Comparison of ENCODE assay signal across 10 mouse cellular contexts in the genomic region with DNA sequence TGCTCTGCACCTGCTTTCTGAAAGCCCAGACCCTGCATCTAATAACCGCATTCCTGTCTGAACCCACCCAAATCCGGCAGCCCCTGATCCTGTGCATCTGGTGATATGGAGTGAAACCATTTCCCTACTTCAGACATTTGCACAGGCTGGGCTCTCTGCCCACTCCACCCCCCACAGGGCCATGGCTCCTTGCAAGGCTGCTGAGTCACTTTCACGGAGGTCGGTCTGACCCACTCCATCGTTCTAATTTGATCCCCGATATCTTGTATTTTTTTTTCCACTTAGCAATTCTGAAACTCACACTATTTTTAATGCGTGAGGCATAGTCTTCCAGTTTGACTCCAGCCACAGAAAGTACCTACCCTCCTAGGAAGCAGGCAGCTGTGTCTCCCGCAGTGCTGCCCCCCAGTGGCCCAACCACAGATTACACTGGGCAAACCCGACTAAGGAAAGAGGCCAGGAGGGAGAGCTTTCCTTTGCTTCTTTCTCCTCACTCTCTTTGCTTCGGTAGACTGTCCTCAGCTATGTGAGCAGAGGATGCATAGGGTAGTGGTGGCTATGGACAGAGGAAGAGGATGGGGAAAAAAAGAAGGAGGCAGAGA. TPM values are rescaled to one million over a fixed set of nuclear protein-coding genes. Genes with fewer than 3 reads are reported as not detected.
DNase-seq lines count a peak whose midpoint lies in the region; ATAC-seq and TF ChIP-seq lines count a peak whose summit lies in the region.
"Had no signal": no experiment of that assay in that cellular context is flagged by ENCODE, and none has a peak within 500 bp of the region (broad histone marks: within the 10 kb centered on the region; RNA-seq: fewer than 3 reads in every experiment).

No protein-coding gene starts in this region.

- H3K4me2 ChIP-seq in midbrain, embryonic 15.5 days, result no peak overlapping the region
- H3K4me2 ChIP-seq in liver, postnatal 0 days (ENCODE audit: low read depth, low read length), result no peak overlapping the region

- H3K36me3 ChIP-seq in midbrain, embryonic 10.5 days, result no peaks in the 10 kb centered on the region
- no peaks in the 10 kb centered on the region for H3K36me3 ChIP-seq in midbrain, embryonic 15.5 days (replicated peaks)
- H3K36me3 ChIP-seq in liver, postnatal 0 days (replicated peaks; ENCODE audit: insufficient read depth, low read length), result no peaks in the 10 kb centered on the region

- no peaks in the 10 kb centered on the region for H3K9me3 ChIP-seq in midbrain, embryonic 10.5 days (replicated peaks)
- no peaks in the 10 kb centered on the region for H3K9me3 ChIP-seq in midbrain, embryonic 15.5 days
- no peaks in the 10 kb centered on the region for H3K9me3 ChIP-seq in liver, postnatal 0 days (ENCODE audit: low read length)

- no peak overlapping the region for H3K27ac ChIP-seq in midbrain, embryonic 10.5 days (replicated peaks)
- H3K27ac ChIP-seq in midbrain, embryonic 15.5 days, result no peak overlapping the region
- H3K27ac ChIP-seq in liver, postnatal 0 days (ENCODE audit: low read depth), result no peak overlapping the region

- no peak for ATAC-seq in midbrain, embryonic 15.5 days (replicated peaks)
- ATAC-seq in hematopoietic stem cell, adult 5-6 weeks (replicated peaks in 1 of 2; ENCODE audit: insufficient read depth in 1 of 2, low FRiP score in 2 of 2, low TSS enrichment in 1 of 2, low read depth in 1 of 2, poor library complexity in 2 of 2, severe bottlenecking in 2 of 2), result peak; percentile 34 to 59; a peak in 3 of 4 replicates
- no peak for ATAC-seq in liver, postnatal 0 days

- H3K27me3 ChIP-seq in midbrain, embryonic 10.5 days (ENCODE audit: low read depth, poor library complexity, severe bottlenecking), result no peaks in the 10 kb centered on the region; the same call in 1 of the 2 replicates
- no peaks in the 10 kb centered on the region for H3K27me3 ChIP-seq in midbrain, embryonic 15.5 days (replicated peaks)
- H3K27me3 ChIP-seq in liver, postnatal 0 days (ENCODE audit: insufficient read depth, low read length), result no peaks in the 10 kb centered on the region

- no peak overlapping the region for H3K4me3 ChIP-seq in midbrain, embryonic 10.5 days
- H3K4me3 ChIP-seq in midbrain, embryonic 15.5 days, result no peak overlapping the region
- no peak overlapping the region for H3K4me3 ChIP-seq in liver, postnatal 0 days (ENCODE audit: low read depth, low read length)

- DNase-seq in midbrain, embryonic 10.5 days (ENCODE audit: low spot score), result peak; percentile 73
- peak; percentile 82 to 95 for DNase-seq in adrenal gland, adult (ENCODE audit: inconsistent age in 2 of 2, low spot score in 1 of 2)
- peak; percentile 65 for DNase-seq in embryo, embryonic 10 days (ENCODE audit: low spot score)
- DNase-seq in liver, postnatal 0 days, result peak; percentile 82
- peak; percentile 49 for DNase-seq in retina, postnatal 1 day
- DNase-seq in yolk sac, embryonic 10.5 days (ENCODE audit: low spot score), result peak; percentile 55

- H3K4me1 ChIP-seq in midbrain, embryonic 10.5 days, result peaks cover 12% of the 10 kb centered on the region
- no peaks in the 10 kb centered on the region for H3K4me1 ChIP-seq in midbrain, embryonic 15.5 days
- peaks cover 18% of the 10 kb centered on the region for H3K4me1 ChIP-seq in liver, postnatal 0 days (ENCODE audit: insufficient read depth)

- peak; percentile 84 for TF ChIP-seq CTCF in liver, postnatal 0 days (IDR thresholded peaks at IDR 0.05; ENCODE audit: low read depth)

- WGBS in midbrain, embryonic 10.5 days, result 57% methylated on average over 10 of the region's 10 CpGs
- 35% methylated on average over 10 of the region's 10 CpGs for WGBS in midbrain, embryonic 15.5 days
- WGBS in liver, postnatal 0 days (ENCODE audit: insufficient replicate concordance), result 46% methylated on average over 10 of the region's 10 CpGs

- no peak for TF ChIP-seq EP300 in liver, postnatal 0 days (IDR thresholded peaks at IDR 0.05; ENCODE audit: low read depth)

- no peak overlapping the region for H3K9ac ChIP-seq in midbrain, embryonic 15.5 days
- no peak overlapping the region for H3K9ac ChIP-seq in liver, postnatal 0 days (replicated peaks)

RNA-seq across cellular contexts. Expression of a gene that starts 7.6 kb away (rescaled TPM):
- polyA plus RNA-seq in midbrain, embryonic 10.5 days (2016; fragmentation: Nextera tagmentation; extraction: Ambion mirVana), result 0.06 and 0.07 TPM in 2 replicates
- polyA plus RNA-seq in midbrain, embryonic 15.5 days (2015; fragmentation: Nextera tagmentation; extraction: Ambion mirVana), result not detected in 2 replicates
- not detected in 2 replicates for total RNA-seq in hematopoietic stem cell, adult 5-6 weeks (2017)
- 8.1 and 13.0 TPM in 2 replicates for polyA plus RNA-seq in liver, postnatal 0 days (2015; fragmentation: Nextera tagmentation; extraction: Ambion mirVana)
- polyA plus RNA-seq: neural tube, embryonic 14.5 days had no signal

RNA-seq across cellular contexts. Expression of a gene that starts 19.7 kb away (rescaled TPM):
- polyA plus RNA-seq in midbrain, embryonic 10.5 days (2016; fragmentation: Nextera tagmentation; extraction: Ambion mirVana), result 19.9 and 23.1 TPM in 2 replicates
- polyA plus RNA-seq in midbrain, embryonic 15.5 days (2015; fragmentation: Nextera tagmentation; extraction: Ambion mirVana), result 10.1 and 10.3 TPM in 2 replicates
- total RNA-seq in hematopoietic stem cell, adult 5-6 weeks (2017), result 0.25 TPM in 1 of 2 replicates, not detected in the other
- 1.2 and 1.5 TPM in 2 replicates for polyA plus RNA-seq in liver, postnatal 0 days (2015; fragmentation: Nextera tagmentation; extraction: Ambion mirVana)

RNA-seq across cellular contexts. Expression of a gene that starts 39.3 kb away (rescaled TPM):
- 6.0 and 7.2 TPM in 2 replicates for polyA plus RNA-seq in midbrain, embryonic 10.5 days (2016; fragmentation: Nextera tagmentation; extraction: Ambion mirVana)
- polyA plus RNA-seq in midbrain, embryonic 15.5 days (2015; fragmentation: Nextera tagmentation; extraction: Ambion mirVana), result 8.5 and 10.9 TPM in 2 replicates
- not detected in 2 replicates for total RNA-seq in hematopoietic stem cell, adult 5-6 weeks (2017)
- not detected in 2 replicates for polyA plus RNA-seq in liver, postnatal 0 days (2015; fragmentation: Nextera tagmentation; extraction: Ambion mirVana)
- polyA plus RNA-seq: gonadal fat pad, adult 2 months had no signal

Comparison
In these comparisons a context has a peak if more than half of its experiments do, and no peak if none do; other contexts are left out.
1. ATAC-seq: peak in hematopoietic stem cell, adult 5-6 weeks (2 of 2); none in midbrain, embryonic 15.5 days (single experiment) and liver, postnatal 0 days (single experiment).
2. Peak in every context shown above with its lines, with median percentiles within 50 percentile points of each other: DNase-seq.